Mouse (Mus musculus) cerebellum, adult 8-10 months (tissue): ENCODE results near the gene Prep.

Experiments used
- DNase-seq: peaks from one replicate; pipeline ENCODE4 v3.0.0; 2022

Gene Prep

DNA sequence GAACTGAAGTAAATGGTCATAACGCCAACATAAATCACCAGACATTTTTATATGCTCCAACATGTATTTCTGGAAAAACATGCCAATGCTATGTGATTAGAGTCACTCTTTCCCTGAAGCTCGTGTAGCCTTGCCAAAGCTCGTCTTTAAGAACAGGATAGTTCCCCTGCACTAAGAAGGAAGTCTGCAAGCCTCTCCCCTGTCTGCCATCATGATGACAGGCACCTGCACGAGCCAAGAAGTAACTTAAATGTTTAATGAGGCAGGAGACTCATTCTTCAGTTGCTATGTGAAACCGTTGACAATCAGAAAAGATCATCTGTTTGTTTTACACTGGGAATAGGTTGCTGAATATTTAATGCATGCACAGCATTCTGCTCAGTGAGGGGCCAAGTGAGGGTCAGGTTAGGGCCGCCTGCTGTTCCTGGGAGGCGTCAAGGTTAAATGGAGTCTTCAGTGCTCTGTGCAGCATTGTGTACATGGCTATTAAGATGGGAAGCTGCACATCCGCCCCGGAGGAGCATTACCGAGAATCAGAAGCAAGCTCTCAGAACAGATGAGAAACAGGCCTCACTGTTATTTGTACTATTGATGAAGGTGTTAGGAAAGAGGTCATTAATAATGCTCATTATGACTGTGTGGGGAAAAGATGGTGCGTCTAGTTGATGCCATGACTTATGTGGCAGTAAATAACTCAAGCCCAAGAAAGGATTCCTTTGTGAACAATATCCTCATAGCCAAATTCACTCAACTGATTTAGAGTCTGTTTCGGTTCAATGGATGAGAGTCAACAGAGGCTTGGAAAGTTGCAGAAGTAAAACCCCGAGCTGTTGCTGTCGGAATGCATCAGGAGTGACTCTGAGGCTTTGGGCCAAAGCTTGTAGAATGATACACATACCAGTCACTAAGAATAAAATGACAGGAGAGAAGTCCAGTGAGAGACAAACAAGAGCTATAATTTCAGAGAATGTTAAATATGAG is 126.6 kb downstream of the Prep start:
- no peak for DNase-seq

DNA sequence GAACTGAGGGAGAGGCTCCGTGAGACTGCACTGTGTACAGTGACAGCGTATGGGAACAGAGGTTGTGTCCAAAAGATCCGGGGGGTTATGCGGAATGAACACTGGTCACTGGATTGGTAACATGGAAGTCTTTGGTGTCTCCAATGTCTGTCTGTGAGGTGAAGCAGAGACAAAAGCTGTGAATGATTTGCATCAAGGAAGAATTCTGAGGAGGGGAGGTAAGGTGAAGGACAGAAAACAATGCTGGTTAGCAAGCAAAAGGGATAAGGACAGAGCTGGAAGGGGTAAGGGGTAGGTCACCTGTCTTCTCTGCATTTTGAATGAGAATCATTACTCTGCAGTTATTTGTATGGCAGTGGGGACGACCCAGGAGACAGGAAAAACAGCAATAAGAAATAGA is 127.5 kb downstream of the Prep start:
- no peak for DNase-seq

DNA sequence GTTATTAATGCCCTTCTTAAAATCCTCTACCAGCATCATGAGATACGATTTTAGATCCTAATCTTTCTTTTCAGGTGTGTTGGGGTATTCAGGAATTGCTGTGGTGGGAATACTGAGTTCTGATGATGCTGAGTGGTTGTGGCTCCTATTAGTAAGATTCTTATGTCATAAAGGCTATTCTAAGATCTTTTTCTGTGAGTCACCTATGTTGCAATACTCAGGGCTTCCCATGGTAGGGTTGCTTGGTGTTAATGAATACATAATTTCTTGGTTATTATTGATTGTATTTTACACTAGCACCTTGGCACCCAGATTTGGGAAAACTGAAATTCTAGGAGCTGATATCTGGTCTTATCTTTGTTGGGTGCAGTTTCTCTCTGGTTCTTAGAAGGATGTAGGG is 137.6 kb downstream of the Prep start:
- no peak for DNase-seq

DNA sequence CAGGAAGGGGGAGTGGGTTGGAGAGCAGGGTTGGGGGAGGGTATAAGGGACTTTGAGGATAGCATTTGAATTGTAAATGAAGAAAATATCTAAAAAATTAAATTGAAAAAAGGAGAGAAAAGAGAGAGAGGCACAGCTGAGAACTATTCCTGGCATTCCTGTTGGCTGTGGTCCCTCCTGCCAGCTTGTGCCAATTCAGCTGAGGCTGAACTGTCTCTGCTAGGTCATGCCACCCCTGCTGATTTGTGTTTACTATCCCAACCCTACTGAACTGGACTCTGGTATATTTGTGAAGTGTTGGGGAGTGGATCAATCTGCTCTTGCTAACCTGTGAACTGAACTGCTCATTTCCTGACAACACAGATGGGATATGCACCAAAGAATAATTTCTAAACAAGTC is 143.2 kb downstream of the Prep start:
- DNase-seq, result no peak

DNA sequence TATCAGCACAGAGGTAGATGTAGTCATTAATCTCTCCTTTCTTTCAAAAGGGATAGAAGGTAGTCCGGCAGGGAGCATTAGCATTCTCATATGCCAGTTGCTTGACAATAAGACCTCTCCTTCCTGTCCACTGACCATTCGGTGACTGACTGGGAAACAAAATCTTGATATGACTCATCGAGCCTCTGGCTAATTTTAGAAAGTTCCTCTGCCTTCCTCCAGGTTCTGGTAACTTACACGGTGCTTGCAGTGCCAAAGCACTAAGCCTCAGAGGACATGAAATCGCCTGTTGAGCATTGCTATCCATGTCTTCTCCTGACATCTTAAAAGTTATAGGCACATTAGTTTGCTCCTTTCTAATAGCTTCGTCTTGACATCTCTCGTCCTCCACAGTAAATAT is 149.7 kb downstream of the Prep start:
- DNase-seq, result no peak
